Mouse (Mus musculus): ENCODE data around the gene Mtg2. TPM values are rescaled to one million over a fixed set of nuclear protein-coding genes. Genes with fewer than 3 reads are reported as not detected.

The Mtg2 gene
- polyA plus RNA-seq, 1 experiment: 17.2 TPM

DNA sequence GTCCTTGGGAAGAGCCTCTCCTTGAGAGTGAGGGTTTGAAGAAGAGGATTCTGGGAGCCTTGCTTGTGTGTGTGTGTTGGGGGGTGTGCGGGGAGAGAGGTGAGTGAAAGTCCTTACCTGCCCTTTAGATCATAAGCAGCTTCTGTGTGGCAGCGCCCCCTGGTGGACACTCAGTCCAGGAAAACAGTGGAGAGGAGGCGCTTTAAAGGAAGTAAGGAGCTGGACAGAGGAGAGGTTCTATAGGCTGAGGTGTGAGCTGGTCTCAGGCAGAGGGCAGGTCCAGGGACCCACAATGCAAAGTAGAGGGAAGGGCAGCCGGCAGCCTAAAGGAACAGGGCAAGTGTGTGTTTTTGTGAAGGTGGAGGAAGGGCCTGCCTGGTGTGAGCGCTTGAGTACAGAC, 19.4 kb upstream of the Mtg2 start:
- H3K79me2 ChIP-seq (ENCODE audit: control insufficient read depth, insufficient read depth): peaks cover 5% of the 10 kb centered on the region
- no peak overlapping the region for H3K4me2 ChIP-seq (ENCODE audit: low read depth)
- no peaks in the 10 kb centered on the region for H3K27me3 ChIP-seq (ENCODE audit: control insufficient read depth, insufficient read depth, insufficient read length)
- no peak overlapping the region for H3ac ChIP-seq (ENCODE audit: control insufficient read depth, insufficient read length)
- no peak overlapping the region for H3K4me3 ChIP-seq
- no peaks in the 10 kb centered on the region for H3K36me3 ChIP-seq (ENCODE audit: control insufficient read depth, insufficient read depth)
- no peak for TF ChIP-seq TCF12 (IDR thresholded peaks at IDR 0.05; ENCODE audit: insufficient read depth, poor library complexity, severe bottlenecking)
- no peak for TF ChIP-seq SRF (IDR thresholded peaks at IDR 0.05; ENCODE audit: control insufficient read depth, insufficient read length, low read depth)
- no peak for TF ChIP-seq MYOG (IDR thresholded peaks at IDR 0.05; ENCODE audit: control insufficient read depth in 1 of 3, insufficient read depth in 1 of 3, insufficient read length in 2 of 3, low read depth in 2 of 3)
- TF ChIP-seq USF1 (IDR thresholded peaks at IDR 0.05; ENCODE audit: low read depth): no peak

- H3K4me3 ChIP-seq: no peak overlapping the region
- H3K27me3 ChIP-seq (ENCODE audit: control insufficient read depth, insufficient read depth, insufficient read length): no peaks in the 10 kb centered on the region
- H3K4me2 ChIP-seq (ENCODE audit: low read depth): no peak overlapping the region
- peaks cover 5% of the 10 kb centered on the region for H3K79me2 ChIP-seq (ENCODE audit: control insufficient read depth, insufficient read depth)
- H3ac ChIP-seq (ENCODE audit: control insufficient read depth, insufficient read length): no peak overlapping the region
- TF ChIP-seq MYOD1 (IDR thresholded peaks at IDR 0.05; ENCODE audit: control insufficient read depth in 1 of 3, insufficient read length in 2 of 3, low read depth in 2 of 3) (no peak), E2F4 (IDR thresholded peaks at IDR 0.05; ENCODE audit: insufficient read depth) (no peak), MYOG (IDR thresholded peaks at IDR 0.05; ENCODE audit: control insufficient read depth in 1 of 3, insufficient read depth in 1 of 3, insufficient read length in 2 of 3, low read depth in 2 of 3) (no peak), POLR2AphosphoS2 (IDR thresholded peaks at IDR 0.05; ENCODE audit: insufficient read length, low read depth) (no peak), TCF3 (IDR thresholded peaks at IDR 0.05; ENCODE audit: insufficient read length, low read depth) (no peak), REST (IDR thresholded peaks at IDR 0.05; ENCODE audit: insufficient read depth, insufficient read length) (no peak), SRF (IDR thresholded peaks at IDR 0.05; ENCODE audit: control insufficient read depth, insufficient read length, low read depth) (no peak), USF1 (IDR thresholded peaks at IDR 0.05; ENCODE audit: low read depth) (no peak), TCF12 (IDR thresholded peaks at IDR 0.05; ENCODE audit: insufficient read depth, poor library complexity, severe bottlenecking) (no peak), POLR2A (IDR thresholded peaks at IDR 0.05; ENCODE audit: insufficient read length, low read depth) (no peak), CEBPB (IDR thresholded peaks at IDR 0.05; ENCODE audit: insufficient read depth, poor library complexity, severe bottlenecking) (no peak), MAX (IDR thresholded peaks at IDR 0.05; ENCODE audit: low read depth) (no peak)
- H3K36me3 ChIP-seq (ENCODE audit: control insufficient read depth, insufficient read depth): no peaks in the 10 kb centered on the region
These were observed 18.2 kb upstream of the Mtg2 start for GRCm38 (mm10) chr2:180051986-180052733.

GRCm38 (mm10) chr2:180053001-180053400, 17.4 kb upstream of the Mtg2 start:
- no peak overlapping the region for H3ac ChIP-seq (ENCODE audit: control insufficient read depth, insufficient read length)
- H3K79me2 ChIP-seq (ENCODE audit: control insufficient read depth, insufficient read depth): peaks cover 2% of the 10 kb centered on the region
- no peaks in the 10 kb centered on the region for H3K27me3 ChIP-seq (ENCODE audit: control insufficient read depth, insufficient read depth, insufficient read length)
- H3K4me2 ChIP-seq (ENCODE audit: low read depth): no peak overlapping the region
- H3K4me3 ChIP-seq: no peak overlapping the region
- TF ChIP-seq POLR2AphosphoS2 (IDR thresholded peaks at IDR 0.05; ENCODE audit: insufficient read length, low read depth): no peak
- no peak for TF ChIP-seq TCF12 (IDR thresholded peaks at IDR 0.05; ENCODE audit: insufficient read depth, poor library complexity, severe bottlenecking)
- no peak for TF ChIP-seq USF1 (IDR thresholded peaks at IDR 0.05; ENCODE audit: low read depth)
- TF ChIP-seq POLR2A (IDR thresholded peaks at IDR 0.05; ENCODE audit: insufficient read length, low read depth): no peak
- no peak for TF ChIP-seq MYOD1 (IDR thresholded peaks at IDR 0.05; ENCODE audit: control insufficient read depth in 1 of 3, insufficient read length in 2 of 3, low read depth in 2 of 3)
- no peak for TF ChIP-seq SRF (IDR thresholded peaks at IDR 0.05; ENCODE audit: control insufficient read depth, insufficient read length, low read depth)
- no peak for TF ChIP-seq E2F4 (IDR thresholded peaks at IDR 0.05; ENCODE audit: insufficient read depth)
- TF ChIP-seq MYOG (IDR thresholded peaks at IDR 0.05; ENCODE audit: control insufficient read depth in 1 of 3, insufficient read depth in 1 of 3, insufficient read length in 2 of 3, low read depth in 2 of 3): no peak
- no peak for TF ChIP-seq REST (IDR thresholded peaks at IDR 0.05; ENCODE audit: insufficient read depth, insufficient read length)
- TF ChIP-seq TCF3 (IDR thresholded peaks at IDR 0.05; ENCODE audit: insufficient read length, low read depth): no peak
- no peak for TF ChIP-seq MAX (IDR thresholded peaks at IDR 0.05; ENCODE audit: low read depth)
- no peak for TF ChIP-seq CEBPB (IDR thresholded peaks at IDR 0.05; ENCODE audit: insufficient read depth, poor library complexity, severe bottlenecking)
- no peaks in the 10 kb centered on the region for H3K36me3 ChIP-seq (ENCODE audit: control insufficient read depth, insufficient read depth)

DNA sequence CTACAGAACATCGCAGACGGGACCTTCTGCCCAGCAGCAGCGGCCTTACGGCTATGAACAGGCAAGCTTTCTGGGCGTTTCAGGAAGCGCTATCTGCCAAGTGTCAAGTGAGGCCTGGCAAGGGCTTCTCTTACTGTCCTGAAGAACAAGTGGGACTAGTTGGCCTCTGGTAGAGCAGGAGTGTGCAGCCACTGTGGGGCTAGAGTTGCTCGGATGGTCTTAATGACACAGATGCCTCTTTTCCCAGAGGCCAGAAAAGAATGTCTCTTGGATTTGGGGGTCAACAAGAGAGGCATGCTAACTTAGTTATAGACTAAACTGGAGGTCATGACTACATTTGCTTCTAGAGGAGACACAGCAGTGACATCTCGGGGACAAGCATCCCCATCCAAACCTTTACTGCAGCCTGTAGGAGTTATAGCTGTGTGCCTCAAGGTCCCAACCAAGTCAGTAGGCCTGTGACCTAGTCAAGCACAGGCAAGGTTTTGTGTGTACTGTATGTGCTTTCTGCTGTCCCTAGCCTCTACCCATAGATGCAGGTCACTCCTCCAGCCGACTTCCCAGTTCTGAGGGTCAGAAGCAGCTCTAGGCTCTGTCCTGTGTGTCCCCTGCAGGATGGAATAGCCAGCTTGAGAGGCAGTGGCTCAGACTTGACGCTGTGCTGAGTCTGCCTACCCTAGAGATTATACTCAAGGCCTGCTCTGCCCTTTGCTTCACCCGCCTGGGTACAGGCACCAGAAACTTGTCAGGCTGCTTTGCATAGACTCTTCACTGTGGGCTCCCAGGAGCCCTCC, 6.9 kb upstream of the Mtg2 start:
- H3K27me3 ChIP-seq (ENCODE audit: control insufficient read depth, insufficient read depth, insufficient read length): no peaks in the 10 kb centered on the region
- H3K4me2 ChIP-seq (ENCODE audit: low read depth): no peak overlapping the region
- H3ac ChIP-seq (ENCODE audit: control insufficient read depth, insufficient read length): no peak overlapping the region
- H3K4me3 ChIP-seq: no peak overlapping the region
- TF ChIP-seq USF1 (IDR thresholded peaks at IDR 0.05; ENCODE audit: low read depth): no peak
- TF ChIP-seq E2F4 (IDR thresholded peaks at IDR 0.05; ENCODE audit: insufficient read depth): no peak
- no peak for TF ChIP-seq TCF3 (IDR thresholded peaks at IDR 0.05; ENCODE audit: insufficient read length, low read depth)
- TF ChIP-seq CEBPB (IDR thresholded peaks at IDR 0.05; ENCODE audit: insufficient read depth, poor library complexity, severe bottlenecking): no peak
- TF ChIP-seq SRF (IDR thresholded peaks at IDR 0.05; ENCODE audit: control insufficient read depth, insufficient read length, low read depth): no peak
- TF ChIP-seq MAX (IDR thresholded peaks at IDR 0.05; ENCODE audit: low read depth): no peak
- TF ChIP-seq POLR2AphosphoS2 (IDR thresholded peaks at IDR 0.05; ENCODE audit: insufficient read length, low read depth): no peak
- TF ChIP-seq MYOG (IDR thresholded peaks at IDR 0.05; ENCODE audit: control insufficient read depth in 1 of 3, insufficient read depth in 1 of 3, insufficient read length in 2 of 3, low read depth in 2 of 3): no peak
- TF ChIP-seq POLR2A (IDR thresholded peaks at IDR 0.05; ENCODE audit: insufficient read length, low read depth): no peak
- no peak for TF ChIP-seq REST (IDR thresholded peaks at IDR 0.05; ENCODE audit: insufficient read depth, insufficient read length)
- TF ChIP-seq TCF12 (IDR thresholded peaks at IDR 0.05; ENCODE audit: insufficient read depth, poor library complexity, severe bottlenecking): no peak
- no peak for TF ChIP-seq MYOD1 (IDR thresholded peaks at IDR 0.05; ENCODE audit: control insufficient read depth in 1 of 3, insufficient read length in 2 of 3, low read depth in 2 of 3)
- H3K36me3 ChIP-seq (ENCODE audit: control insufficient read depth, insufficient read depth): peaks cover 10% of the 10 kb centered on the region
- no peaks in the 10 kb centered on the region for H3K79me2 ChIP-seq (ENCODE audit: control insufficient read depth, insufficient read depth)
